Mouse (Mus musculus): Measurements from ENCODE around the gene Bend6. TPM values are rescaled to one million over a fixed set of nuclear protein-coding genes. Genes with fewer than 3 reads are reported as not detected.

Gene Bend6
- total RNA-seq, 2 experiments from 2014 or later, result not detected

DNA sequence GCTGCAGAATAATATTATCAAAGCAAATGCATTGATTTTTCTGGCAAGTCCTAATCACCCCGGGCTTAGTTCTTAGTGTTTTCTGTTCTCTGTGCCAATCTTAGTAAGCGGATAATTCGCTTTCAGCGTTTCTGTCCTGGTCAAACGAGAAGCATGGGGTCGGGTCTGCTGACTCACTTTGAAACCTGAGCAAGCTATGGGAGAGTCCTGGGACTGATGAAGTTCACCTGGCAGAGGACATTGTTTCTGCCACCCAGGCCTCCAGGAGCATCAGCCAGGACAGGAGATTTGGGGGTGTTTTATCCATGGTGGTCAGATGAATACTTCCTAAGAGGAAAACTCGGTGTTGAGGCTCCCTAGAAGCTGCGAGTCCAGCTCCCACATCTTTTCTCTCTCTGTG is 4.0 kb upstream of the Bend6 start:
- ATAC-seq (replicated peaks; ENCODE audit: low FRiP score, low TSS enrichment, poor library complexity, severe bottlenecking), result no peak

DNA sequence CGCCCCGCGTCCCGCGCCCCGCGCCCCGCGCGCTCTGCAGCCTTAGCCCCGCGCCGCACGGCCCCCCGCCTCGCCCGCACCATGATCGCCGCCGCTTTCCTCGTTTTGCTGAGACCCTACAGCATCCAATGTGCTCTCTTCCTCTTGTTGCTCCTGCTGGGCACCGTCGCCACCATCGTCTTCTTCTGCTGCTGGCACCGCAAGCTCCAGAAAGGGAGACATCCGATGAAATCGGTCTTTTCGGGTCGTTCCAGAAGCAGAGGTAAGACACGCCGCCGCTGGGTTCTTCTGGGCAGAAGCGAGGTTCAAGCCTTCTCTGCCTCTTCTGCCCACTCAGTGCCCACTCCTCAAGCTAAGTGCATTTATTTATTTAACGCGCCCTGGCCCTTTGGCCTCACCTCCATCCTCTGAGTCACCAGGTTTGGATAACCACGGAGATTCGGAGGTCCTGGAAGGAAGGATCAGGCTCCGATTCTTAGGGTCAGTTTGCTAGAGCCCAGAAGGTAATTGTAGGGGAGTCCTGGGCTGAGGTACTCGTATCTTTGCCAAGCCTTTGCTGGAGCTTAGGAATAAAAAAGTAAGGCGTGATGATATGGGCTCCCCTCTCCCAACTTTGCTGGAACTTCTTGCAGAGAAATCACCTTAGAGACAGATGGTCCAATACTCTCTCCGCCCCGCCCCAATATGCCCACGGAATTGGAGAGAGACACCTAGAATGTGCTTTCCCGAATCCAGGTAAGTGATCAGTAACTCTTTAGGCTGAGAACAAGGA is 761 bp upstream of the Bend6 start, which contains the start of gene Dst:
Gene Dst (plus strand): TSS at position 35 of the 772 bp plus-strand sequence.
- ATAC-seq (replicated peaks; ENCODE audit: low FRiP score, low TSS enrichment, poor library complexity, severe bottlenecking), result no peak

DNA sequence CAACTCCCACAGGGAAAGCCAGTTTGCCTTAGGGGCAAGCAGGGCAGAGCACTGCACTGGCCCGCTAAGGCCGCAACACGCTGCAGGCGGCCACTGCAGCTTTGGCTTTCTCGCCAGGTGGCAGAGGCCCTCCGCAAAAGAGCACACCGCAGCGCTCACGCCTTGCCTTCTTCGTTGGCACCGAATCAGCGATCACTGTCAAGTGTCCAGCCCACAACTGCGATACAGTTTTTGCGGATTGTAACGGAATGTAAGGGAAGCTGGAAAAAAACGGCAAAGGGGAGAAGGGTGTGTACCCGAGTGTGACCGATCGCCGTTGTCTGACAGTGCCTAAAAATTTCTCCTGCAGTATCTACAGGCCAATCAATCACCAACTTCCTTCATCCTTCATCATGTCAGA is 689 bp downstream of the Bend6 start:
- no peak for ATAC-seq (replicated peaks; ENCODE audit: low FRiP score, low TSS enrichment, poor library complexity, severe bottlenecking)

DNA sequence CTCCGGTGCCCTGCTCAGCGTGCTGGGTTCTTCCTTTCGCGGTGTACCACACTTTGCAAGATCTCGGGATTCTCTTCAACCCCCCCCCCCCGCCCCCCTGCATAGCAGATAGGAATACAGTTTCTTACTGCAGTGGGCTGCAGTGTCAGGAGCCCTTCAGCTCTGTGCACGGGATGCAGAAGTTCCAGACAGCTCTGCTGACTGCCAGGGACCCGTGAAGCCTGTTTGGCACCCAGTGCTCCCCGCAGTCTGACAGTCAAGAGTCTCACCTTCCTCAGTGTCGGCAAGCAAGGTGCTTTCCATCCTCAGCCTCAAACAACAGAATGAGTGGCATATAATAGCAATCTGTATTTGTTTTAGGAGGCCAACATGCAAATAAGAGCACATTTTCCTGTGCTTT is 1.4 kb downstream of the Bend6 start:
- no peak for ATAC-seq (replicated peaks; ENCODE audit: low FRiP score, low TSS enrichment, poor library complexity, severe bottlenecking)

DNA sequence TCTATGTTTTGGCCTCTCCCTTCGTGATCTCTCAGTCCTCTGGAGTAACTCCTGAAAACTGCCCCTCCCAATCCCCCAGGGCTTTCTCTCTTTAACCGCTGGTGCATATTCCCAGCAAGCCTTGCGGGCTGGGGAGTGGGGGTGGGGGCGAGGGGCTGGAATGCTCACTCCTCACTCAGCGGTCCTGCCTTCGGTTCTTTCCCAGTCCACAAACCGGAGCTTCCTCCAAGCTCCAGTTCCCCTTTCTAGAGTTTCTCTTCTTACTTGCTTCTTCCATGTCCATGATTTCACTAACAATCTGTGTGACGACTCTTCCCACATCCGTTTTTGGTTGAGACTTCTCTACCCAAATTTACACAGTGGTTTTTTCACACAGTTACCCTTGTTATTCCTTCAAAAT is 4.0 kb downstream of the Bend6 start:
- ATAC-seq (replicated peaks; ENCODE audit: low FRiP score, low TSS enrichment, poor library complexity, severe bottlenecking), result no peak

DNA sequence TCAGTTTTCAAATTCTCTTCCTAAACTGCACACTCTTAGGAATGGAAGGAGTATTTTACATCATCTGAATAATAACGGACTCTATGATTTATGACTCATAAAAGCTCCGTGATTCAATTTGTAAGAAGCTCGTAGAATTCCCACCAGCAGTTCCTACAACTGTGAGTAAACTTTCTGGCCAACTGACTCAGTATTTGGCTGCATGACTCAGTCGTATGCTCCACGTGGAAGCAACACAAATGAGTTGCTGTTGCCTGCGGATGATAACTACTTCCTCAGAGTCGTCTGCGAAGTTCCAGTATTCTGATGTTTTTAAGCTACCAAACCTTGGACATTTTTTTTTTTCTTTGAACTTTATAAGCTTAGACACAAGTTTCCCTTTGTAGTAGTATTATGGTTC is 7.4 kb downstream of the Bend6 start:
- no peak for ATAC-seq (replicated peaks; ENCODE audit: low FRiP score, low TSS enrichment, poor library complexity, severe bottlenecking)

DNA sequence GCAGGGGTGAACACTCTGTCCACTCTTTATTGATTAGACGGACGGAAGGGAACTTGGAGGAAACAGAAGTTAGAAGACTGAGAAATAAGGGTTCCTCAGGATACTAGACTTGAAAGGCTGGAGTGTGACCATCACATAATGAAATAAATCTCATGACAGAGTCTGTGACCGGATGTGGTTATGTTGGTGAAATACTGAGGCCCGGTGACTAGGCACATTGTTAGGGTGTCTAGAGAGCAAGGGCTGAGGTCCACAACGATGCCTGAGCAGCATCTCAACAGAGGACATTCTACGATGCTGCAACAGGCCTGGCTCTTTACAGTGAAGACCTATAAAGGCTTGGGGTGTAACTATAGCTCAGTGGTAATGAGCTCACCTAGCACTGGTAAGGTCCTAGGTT is 9.2 kb downstream of the Bend6 start:
- ATAC-seq (replicated peaks; ENCODE audit: low FRiP score, low TSS enrichment, poor library complexity, severe bottlenecking), result no peak

DNA sequence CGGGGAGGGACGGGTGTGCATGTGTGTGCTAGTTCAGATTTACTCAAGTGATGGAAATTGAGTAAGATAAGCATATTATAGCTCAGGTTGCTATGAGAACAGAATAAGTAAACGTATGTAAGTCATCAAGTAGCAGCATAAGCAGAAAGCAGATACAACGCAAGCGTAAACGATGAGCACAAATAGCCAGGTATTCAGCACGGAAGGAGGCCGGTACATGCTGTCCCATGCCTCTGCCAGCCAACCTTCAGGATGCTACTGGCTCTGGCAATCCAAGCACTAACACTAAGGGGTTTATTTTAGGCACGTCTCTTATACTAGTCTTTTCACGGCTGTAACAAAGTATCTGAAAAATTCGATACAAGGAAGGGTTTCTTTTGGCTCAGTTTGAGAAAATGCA is 10.2 kb downstream of the Bend6 start:
- no peak for ATAC-seq (replicated peaks; ENCODE audit: low FRiP score, low TSS enrichment, poor library complexity, severe bottlenecking)

DNA sequence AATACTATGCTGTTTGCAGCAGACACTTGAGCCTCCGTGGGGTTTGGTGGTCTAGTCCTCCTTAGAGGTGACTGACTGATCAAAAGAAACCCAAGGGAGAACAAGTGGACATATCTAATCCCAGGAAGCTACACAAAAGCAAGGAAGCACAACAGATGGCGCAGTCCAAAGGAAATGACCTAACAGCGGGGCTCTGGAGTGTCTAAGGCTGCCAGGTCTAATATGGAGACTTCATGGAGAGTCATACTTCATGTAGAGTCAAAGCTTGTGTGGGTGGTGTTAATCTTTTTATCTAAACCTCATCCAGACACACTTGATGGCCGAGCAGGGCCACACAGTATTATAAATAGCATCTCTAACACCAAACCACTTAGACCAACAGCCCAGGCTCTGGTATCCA is 10.9 kb downstream of the Bend6 start:
- ATAC-seq (replicated peaks; ENCODE audit: low FRiP score, low TSS enrichment, poor library complexity, severe bottlenecking), result no peak

DNA sequence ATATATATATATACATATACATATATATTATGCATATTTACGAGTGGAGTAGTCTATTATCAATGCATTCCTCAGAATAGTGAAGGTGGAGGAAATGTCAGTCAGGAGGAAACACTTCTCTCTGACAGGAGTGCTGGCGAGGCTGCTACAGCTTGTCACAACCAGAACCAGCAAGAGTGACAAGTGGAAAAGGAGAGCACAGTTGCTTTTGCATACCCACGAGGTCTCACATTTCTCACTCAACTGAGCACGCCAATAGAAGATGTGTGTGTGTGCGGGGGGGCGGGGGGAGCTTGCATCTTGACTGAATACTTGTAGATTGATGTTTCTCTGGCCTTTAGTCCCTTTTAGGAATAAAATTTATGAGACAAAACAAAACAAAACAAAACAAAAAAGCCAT is 11.5 kb downstream of the Bend6 start:
- ATAC-seq (replicated peaks; ENCODE audit: low FRiP score, low TSS enrichment, poor library complexity, severe bottlenecking), result no peak

DNA sequence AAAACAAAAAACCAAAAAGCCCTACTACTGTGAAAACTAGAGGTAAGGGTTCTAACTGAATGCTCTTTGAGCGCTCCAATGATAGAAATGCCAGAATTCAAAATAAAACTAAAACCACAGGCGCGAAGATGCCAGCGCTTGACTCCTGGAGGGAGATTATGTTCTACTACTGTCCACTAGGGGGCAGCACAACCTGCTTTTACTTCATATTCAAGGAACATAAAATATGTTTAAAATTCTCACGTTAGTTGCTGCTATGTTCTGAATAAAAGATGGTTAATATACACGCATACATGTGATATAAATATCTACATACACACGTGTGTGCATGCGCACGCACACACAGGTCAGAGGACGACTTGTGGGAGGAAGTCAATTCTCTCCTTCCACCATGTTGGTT is 14.8 kb downstream of the Bend6 start:
- no peak for ATAC-seq (replicated peaks; ENCODE audit: low FRiP score, low TSS enrichment, poor library complexity, severe bottlenecking)

DNA sequence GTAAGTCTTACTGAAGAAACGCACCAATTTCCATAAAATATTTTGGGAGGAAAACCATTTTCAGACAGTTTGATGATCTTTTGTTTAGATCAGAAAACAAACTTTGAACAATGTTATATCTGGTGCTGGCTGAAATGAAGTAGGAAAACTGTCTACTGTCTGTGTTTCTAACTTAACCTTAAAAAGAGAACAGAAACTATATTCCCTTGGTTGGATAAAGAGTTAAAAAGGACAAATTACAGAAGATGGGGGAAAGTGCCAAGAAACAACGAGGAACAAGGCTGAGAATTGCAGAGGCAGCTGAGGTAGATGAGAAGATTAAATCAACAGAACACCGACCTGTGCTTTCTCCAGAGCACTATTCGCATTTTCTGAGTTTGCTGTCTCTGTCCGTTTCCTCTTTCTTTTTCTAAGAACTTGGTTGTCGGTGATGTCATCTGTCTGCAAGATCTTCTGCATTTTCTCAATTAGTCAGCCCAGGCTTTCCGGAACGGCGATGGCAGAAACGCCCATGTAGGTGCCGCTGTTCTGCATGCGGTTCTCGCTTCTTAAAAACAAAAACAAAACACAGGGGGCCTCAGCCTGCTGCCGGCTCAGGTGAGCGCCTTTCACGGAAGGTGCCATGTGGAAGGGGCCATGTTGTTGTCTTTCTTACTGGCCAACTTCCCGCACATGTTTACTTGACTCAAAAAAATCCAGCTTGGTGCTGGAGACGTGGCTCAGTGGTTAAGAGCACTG is 24.3 kb downstream of the Bend6 start:
- peak; percentile 73 for ATAC-seq (replicated peaks; ENCODE audit: low FRiP score, low TSS enrichment, poor library complexity, severe bottlenecking)

DNA sequence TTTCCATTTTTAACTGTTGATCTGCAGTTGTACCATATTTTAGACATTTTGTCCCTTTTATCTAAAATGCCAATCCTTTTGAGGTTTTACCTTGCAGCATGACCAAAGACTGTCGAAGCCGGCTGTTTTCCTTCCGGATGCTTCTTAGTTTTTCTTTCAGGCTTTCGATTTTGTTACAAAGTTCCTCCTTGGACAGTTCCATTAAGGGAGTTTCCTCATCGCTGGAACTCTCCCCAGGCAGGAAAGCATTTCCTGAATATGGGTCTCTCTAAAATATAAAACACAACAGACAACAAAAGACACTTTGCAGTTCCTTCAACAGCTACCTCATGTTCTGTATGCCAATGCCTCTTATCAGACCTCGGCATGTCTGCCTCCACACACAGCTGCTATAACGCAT is 29.4 kb downstream of the Bend6 start:
- ATAC-seq (replicated peaks; ENCODE audit: low FRiP score, low TSS enrichment, poor library complexity, severe bottlenecking), result no peak

DNA sequence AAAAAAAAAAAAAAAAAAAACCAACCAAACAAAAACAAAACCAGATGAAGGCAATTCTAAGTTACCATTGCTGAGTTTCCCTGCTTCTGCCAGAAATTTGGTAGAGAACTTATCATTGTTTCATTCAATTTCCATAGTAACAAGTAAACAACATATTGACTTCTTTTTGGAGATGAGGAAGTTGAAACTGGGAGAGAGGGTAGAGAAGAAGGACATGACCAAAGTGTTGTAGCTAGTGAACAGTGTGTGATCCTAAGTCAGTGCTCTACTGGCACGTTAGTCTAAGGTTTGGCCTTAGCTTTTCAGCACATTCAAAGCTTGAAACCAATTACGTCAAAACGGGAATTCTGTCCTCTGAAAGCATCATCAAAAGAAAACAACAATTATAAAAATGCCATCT is 31.2 kb downstream of the Bend6 start:
- no peak for ATAC-seq (replicated peaks; ENCODE audit: low FRiP score, low TSS enrichment, poor library complexity, severe bottlenecking)

DNA sequence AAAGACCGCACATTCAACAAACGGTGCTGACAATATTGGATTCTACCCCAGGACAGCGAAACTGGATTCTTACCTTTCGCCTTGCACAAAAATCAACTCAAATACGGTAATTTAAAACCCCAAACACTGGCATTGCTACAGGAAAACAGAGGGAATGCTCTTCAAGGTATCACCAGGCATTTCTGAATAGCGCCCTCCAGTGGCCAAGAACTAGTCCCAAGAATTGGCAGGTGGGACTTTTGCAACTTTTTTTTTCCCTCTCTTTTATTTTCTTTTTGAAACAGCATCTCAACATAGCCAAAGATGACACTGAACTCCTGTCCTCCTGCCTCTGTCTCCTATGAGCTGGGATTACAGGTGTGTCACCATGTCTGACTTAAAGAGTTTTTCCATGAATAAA is 31.9 kb downstream of the Bend6 start:
- no peak for ATAC-seq (replicated peaks; ENCODE audit: low FRiP score, low TSS enrichment, poor library complexity, severe bottlenecking)

DNA sequence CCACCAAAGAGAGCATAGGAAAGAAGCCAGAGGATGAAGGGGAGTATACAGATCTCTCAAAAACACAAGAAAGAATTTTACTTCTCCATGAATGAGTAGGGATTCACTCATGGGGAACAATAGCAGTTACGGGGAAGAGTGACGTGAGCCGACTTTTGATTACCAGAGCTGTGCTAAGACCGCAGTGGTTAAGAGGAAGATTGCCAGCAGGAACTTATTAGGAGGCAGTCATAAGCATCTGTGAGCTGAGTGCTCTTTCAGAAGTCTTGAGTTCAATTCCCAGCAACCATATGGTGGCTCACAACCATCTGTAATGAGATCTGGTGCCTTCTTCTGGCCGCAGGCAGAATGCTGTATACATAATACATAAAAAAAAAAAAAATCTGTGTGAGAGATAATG is 34.1 kb downstream of the Bend6 start:
- ATAC-seq (replicated peaks; ENCODE audit: low FRiP score, low TSS enrichment, poor library complexity, severe bottlenecking), result no peak

DNA sequence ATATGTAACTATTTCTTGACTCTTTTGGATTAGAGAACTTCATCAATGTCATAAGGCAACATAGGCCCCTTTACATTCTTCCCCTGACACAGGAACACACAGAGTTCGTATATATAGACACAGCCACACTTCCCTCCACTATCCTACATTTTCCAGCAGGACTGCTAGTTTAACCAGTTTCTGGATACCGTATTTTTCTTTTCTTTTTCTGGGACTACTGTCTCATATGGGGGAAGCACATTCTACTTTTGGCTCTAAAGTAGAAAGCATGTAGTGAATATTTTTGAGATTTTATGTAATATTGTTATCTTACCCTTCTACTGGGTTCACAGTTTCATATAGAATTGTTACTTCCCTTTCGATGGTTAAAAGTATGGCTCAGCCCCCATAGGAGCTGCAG is 38.2 kb downstream of the Bend6 start:
- no peak for ATAC-seq (replicated peaks; ENCODE audit: low FRiP score, low TSS enrichment, poor library complexity, severe bottlenecking)

DNA sequence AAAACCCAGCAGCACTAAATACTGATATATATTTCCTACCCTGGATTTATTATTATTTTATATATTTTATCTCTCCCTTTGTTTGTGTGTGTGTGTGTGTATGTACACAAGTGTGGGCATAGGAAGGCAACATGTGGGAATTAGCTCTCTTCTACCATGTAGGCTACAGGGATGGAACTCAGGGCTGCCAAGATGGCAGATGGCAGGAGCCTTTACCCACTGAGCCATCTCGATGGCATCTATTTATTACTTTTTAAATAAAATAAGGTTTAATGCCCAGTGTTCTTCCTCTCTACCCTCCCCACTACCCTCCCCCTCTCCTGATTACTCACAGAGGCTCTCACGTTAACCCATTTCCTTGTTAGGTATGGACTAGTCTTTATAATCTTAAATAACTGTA is 38.6 kb downstream of the Bend6 start:
- no peak for ATAC-seq (replicated peaks; ENCODE audit: low FRiP score, low TSS enrichment, poor library complexity, severe bottlenecking)

DNA sequence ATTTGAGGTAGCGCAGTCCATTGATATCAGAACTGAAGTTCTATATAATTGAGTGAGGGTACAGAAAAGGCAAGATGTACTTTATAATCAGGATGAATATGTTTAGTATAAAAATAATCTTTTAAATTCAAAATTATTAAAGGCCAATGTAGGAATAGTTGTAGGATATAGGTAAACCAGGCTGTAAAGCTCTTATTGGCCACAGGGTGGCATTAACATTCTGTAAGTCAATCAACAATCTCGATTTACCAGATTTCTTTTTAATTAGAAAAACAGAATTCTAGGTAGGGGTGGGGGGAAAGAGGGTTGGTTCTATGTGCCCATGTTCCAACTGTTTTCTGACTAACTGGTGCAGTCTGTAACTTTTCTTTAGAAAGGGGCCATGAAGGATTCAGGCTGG is 60.8 kb downstream of the Bend6 start:
- no peak for ATAC-seq (replicated peaks; ENCODE audit: low FRiP score, low TSS enrichment, poor library complexity, severe bottlenecking)

DNA sequence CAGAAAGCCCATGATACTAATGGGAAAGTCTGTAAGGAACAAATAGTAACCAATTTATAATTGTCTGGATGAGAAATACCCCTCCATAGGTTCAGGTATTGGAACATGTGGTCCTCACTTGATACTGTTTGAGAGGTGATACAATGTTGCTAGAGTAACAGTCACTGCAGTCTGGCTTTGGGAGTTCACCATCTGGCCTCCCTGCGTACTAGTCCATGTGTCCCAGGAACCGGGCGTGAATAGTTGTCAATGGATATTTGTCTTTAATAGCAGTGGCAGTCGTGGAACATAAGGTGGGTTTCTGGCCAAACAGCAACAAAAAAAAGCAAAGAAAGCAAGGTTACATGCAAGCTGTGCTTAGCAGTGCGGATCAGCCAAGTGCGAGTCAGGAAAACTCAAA is 63.8 kb downstream of the Bend6 start:
- ATAC-seq (replicated peaks; ENCODE audit: low FRiP score, low TSS enrichment, poor library complexity, severe bottlenecking), result no peak

DNA sequence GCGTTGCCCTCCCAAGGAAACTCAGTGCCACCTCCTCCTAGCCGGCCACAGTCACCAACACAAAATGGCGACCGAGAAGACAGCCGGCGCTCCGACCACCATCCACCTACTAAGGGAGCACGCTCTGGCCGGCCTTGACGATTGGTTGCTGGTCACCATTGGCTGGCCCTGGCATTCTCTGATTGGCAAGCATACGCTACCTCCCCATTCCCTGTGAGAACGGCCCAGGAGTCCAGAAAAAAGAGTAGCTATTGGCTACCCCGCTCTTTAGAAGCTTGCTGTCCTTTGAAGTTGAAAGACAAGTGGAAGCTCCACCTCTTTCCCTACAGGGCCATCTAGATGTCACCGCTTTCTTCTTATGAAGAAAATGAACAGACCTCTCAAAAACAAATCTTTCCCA is 68.7 kb downstream of the Bend6 start:
- ATAC-seq (replicated peaks; ENCODE audit: low FRiP score, low TSS enrichment, poor library complexity, severe bottlenecking), result 0 out of 2 replicates have a peak, but pooled peaks have one; percentile 50

Measured in megakaryocyte-erythroid progenitor cell, adult 5-6 weeks (primary cell).